Comparison of ENCODE assay signal across 11 mouse cellular contexts in genomic region chr1:33645689-33646088, GRCm38 (mm10). TPM values are rescaled to one million over a fixed set of nuclear protein-coding genes. Genes with fewer than 3 reads are reported as not detected.
DNase-seq lines count a peak whose midpoint lies in the region; ATAC-seq lines count a peak whose summit lies in the region.
"Had no signal": no experiment of that assay in that cellular context is flagged by ENCODE, and none has a peak within 500 bp of the region (broad histone marks: within the 10 kb centered on the region; RNA-seq: fewer than 3 reads in every experiment).

No protein-coding gene starts in this region.

- peak overlapping the region; percentile 23; the same call in 1 of the 2 replicates for H3K27ac ChIP-seq in kidney, embryonic 15.5 days
- H3K27ac ChIP-seq in liver, embryonic 15.5 days (replicated peaks) = peak overlapping the region; percentile 39
- H3K27ac ChIP-seq: limb, embryonic 12.5 days had no signal

- ATAC-seq in kidney, embryonic 15.5 days (replicated peaks; ENCODE audit: low FRiP score) = no peak; the same call in 1 of the 2 replicates
- peak; percentile 43; the same call in 1 of the 2 replicates for ATAC-seq in liver, embryonic 15.5 days (ENCODE audit: insufficient read depth)
- ATAC-seq in megakaryocyte-erythroid progenitor cell, adult 5-6 weeks (replicated peaks; ENCODE audit: low FRiP score, low TSS enrichment, poor library complexity, severe bottlenecking) = peak; percentile 54; the same call in 1 of the 2 replicates
- ATAC-seq in monocyte, adult 5-6 weeks (replicated peaks; ENCODE audit: insufficient number of reproducible peaks, low FRiP score, low TSS enrichment, poor library complexity, severe bottlenecking) = no peak
- ATAC-seq: activated CD4-positive, CD25-positive, alpha-beta regulatory T cell, adult 4 months had no signal

- no peak overlapping the region for H3K4me2 ChIP-seq in kidney, embryonic 15.5 days
- H3K4me2 ChIP-seq in liver, embryonic 15.5 days = no peak overlapping the region
- H3K4me2 ChIP-seq: limb, embryonic 12.5 days had no signal

- H3K9ac ChIP-seq in kidney, embryonic 15.5 days = no peak overlapping the region
- H3K9ac ChIP-seq in liver, embryonic 15.5 days = no peak overlapping the region
- H3K9ac ChIP-seq: limb, embryonic 12.5 days had no signal

- H3K36me3 ChIP-seq in kidney, embryonic 15.5 days = peaks cover 51% of the 10 kb centered on the region
- peaks cover 86% of the 10 kb centered on the region for H3K36me3 ChIP-seq in liver, embryonic 15.5 days (replicated peaks)

- no peak for DNase-seq in kidney, postnatal 25 days
- peak; percentile 13 for DNase-seq in ovary, postnatal 36 days (ENCODE audit: low spot score)
- DNase-seq in ovary, postnatal 14 days (ENCODE audit: low spot score) = no peak
- no peak for DNase-seq in adrenal gland, adult (ENCODE audit: inconsistent age in 2 of 2, low spot score in 1 of 2)
- DNase-seq: thymus, postnatal 4 days had no signal

- H3K9me3 ChIP-seq in kidney, embryonic 15.5 days (replicated peaks) = no peaks in the 10 kb centered on the region
- H3K9me3 ChIP-seq in liver, embryonic 15.5 days (replicated peaks) = no peaks in the 10 kb centered on the region
- H3K9me3 ChIP-seq: limb, embryonic 12.5 days had no signal

- no peaks in the 10 kb centered on the region; the same call in 1 of the 2 replicates for H3K4me1 ChIP-seq in kidney, embryonic 15.5 days
- peaks cover 38% of the 10 kb centered on the region for H3K4me1 ChIP-seq in liver, embryonic 15.5 days (replicated peaks)
- H3K4me1 ChIP-seq: limb, embryonic 12.5 days had no signal

- H3K27me3 ChIP-seq in kidney, embryonic 15.5 days = no peaks in the 10 kb centered on the region
- no peaks in the 10 kb centered on the region for H3K27me3 ChIP-seq in liver, embryonic 15.5 days
- H3K27me3 ChIP-seq: limb, embryonic 12.5 days had no signal

- WGBS in kidney, embryonic 15.5 days = 79% methylated on average over 1 of the region's 1 CpGs
- 76% methylated on average over 1 of the region's 1 CpGs for WGBS in liver, embryonic 15.5 days (ENCODE audit: insufficient replicate concordance)

- no peak overlapping the region for H3K4me3 ChIP-seq in kidney, embryonic 15.5 days (replicated peaks)
- H3K4me3 ChIP-seq in liver, embryonic 15.5 days (replicated peaks) = no peak overlapping the region
- H3K4me3 ChIP-seq: limb, embryonic 12.5 days had no signal

RNA-seq across cellular contexts. Expression of gene Prim2, which starts 23.9 kb away (rescaled TPM):
- 37.1 and 39.1 TPM in 2 replicates for polyA plus RNA-seq in kidney, embryonic 15.5 days (2015; fragmentation: Nextera tagmentation; extraction: Ambion mirVana)
- polyA plus RNA-seq in liver, embryonic 15.5 days (2015; fragmentation: Nextera tagmentation; extraction: Ambion mirVana) = 33.4 and 34.4 TPM in 2 replicates
- 88.7 and 102 TPM in 2 replicates for total RNA-seq in megakaryocyte-erythroid progenitor cell, adult 5-6 weeks (2014; fragmentation: Nextera tagmentation)
- total RNA-seq in megakaryocyte-erythroid progenitor cell, adult 5-6 weeks (2017) = 94.2 and 137 TPM in 2 replicates
- total RNA-seq in monocyte, adult 5-6 weeks (2017) = 17.7 to 27.7 TPM (median 21.9 TPM) in 3 replicates

Comparison
In these comparisons a context has a peak if more than half of its experiments do, and no peak if none do; other contexts are left out.
1. ATAC-seq: peak in liver, embryonic 15.5 days (single experiment) and megakaryocyte-erythroid progenitor cell, adult 5-6 weeks (single experiment); none in kidney, embryonic 15.5 days (single experiment) and monocyte, adult 5-6 weeks (single experiment).